Mouse (Mus musculus): Measurements from ENCODE around the gene Pip4k2a. TPM values are rescaled to one million over a fixed set of nuclear protein-coding genes. Genes with fewer than 3 reads are reported as not detected.

The Pip4k2a gene
- polyA plus RNA-seq, 1 experiment = not detected

GRCm38 (mm10) chr2:18917380-18917750, 80.6 kb downstream of the Pip4k2a start:
- Histone ChIP-seq H3K27ac (ENCODE audit: insufficient read depth, low read depth, low read length) (no peak overlapping the region), H3K4me3 (ENCODE audit: insufficient read depth, low read depth, low read length) (no peak overlapping the region), H3K4me1 (ENCODE audit: control insufficient read depth, insufficient read depth, low read length) (peaks cover 5% of the 10 kb centered on the region; the same call in 1 of the 2 replicates)
- 81% methylated on average over 1 of the region's 1 CpGs for WGBS
- TF ChIP-seq POLR2A (IDR thresholded peaks at IDR 0.05; ENCODE audit: insufficient read depth, low read depth, low read length) (no peak), CTCF (IDR thresholded peaks at IDR 0.05; ENCODE audit: insufficient read depth, low read depth, low read length) (no peak)

GRCm38 (mm10) chr2:18916615-18917379, 81.1 kb downstream of the Pip4k2a start:
- peaks cover 5% of the 10 kb centered on the region; the same call in 1 of the 2 replicates for H3K4me1 ChIP-seq (ENCODE audit: control insufficient read depth, insufficient read depth, low read length)
- WGBS = 71% methylated on average over 14 of the region's 14 CpGs

DNA sequence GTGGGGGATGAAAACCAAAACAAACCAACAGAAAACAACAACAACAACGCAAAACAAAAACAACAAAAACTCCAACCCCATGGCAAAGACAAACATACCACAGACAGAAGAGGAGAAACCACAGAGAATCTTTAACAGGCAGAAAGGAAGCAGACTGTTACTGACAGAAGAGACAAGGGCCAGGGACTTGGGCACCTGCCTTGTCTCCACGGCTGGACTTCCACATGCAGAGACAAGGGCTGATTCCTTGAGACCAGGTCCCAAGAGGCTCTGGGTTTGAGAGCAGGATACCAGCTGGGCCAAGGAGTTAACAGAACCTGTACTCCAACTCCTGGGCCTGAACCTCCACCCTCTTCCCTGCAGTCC, 81.9 kb downstream of the Pip4k2a start:
- Histone ChIP-seq H3K27ac (ENCODE audit: insufficient read depth, low read depth, low read length) (no peak overlapping the region), H3K4me3 (ENCODE audit: insufficient read depth, low read depth, low read length) (no peak overlapping the region), H3K4me1 (ENCODE audit: control insufficient read depth, insufficient read depth, low read length) (peaks cover 5% of the 10 kb centered on the region; the same call in 1 of the 2 replicates)
- WGBS = 79% methylated on average over 2 of the region's 2 CpGs
- no peak for TF ChIP-seq POLR2A (IDR thresholded peaks at IDR 0.05; ENCODE audit: insufficient read depth, low read depth, low read length)
- TF ChIP-seq CTCF (IDR thresholded peaks at IDR 0.05; ENCODE audit: insufficient read depth, low read depth, low read length) = no peak

More at GRCm38 (mm10) chr2:18916615-18917379, 81.1 kb downstream of the Pip4k2a start:
- Histone ChIP-seq H3K27ac (ENCODE audit: insufficient read depth, low read depth, low read length) (no peak overlapping the region), H3K4me3 (ENCODE audit: insufficient read depth, low read depth, low read length) (no peak overlapping the region)
- TF ChIP-seq CTCF (IDR thresholded peaks at IDR 0.05; ENCODE audit: insufficient read depth, low read depth, low read length) = no peak
- no peak for TF ChIP-seq POLR2A (IDR thresholded peaks at IDR 0.05; ENCODE audit: insufficient read depth, low read depth, low read length)

DNA sequence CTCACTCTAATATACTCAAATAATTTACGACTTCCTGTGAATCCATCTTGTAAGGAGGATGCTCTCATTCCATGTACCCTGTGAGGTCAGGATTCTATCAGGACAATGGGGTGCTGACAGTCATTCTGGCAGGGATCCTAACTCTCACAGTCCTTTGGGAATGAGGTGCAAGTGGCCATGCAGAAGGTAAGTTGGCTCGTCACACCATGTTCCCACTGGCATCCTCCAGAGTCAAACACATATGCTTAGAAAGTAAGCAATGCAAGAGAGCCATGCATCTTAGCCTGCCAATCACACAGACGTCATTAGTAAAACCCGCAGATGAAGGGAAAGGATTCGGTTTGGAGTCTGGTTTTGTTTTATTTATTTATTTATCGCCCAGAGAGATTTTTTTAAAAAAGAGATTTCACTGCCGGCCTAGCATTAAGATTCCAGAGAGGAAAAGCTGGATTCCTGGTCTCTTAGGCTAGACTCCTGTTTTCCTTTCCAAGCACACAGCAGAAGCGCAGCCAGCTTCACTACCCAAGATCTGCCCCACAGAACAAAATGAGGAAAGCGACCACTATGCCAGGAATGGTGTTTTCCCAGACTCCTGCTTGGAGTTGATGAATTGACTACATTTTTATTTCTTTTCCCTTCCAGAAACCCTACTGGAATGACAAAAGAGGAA, 82.4 kb downstream of the Pip4k2a start:
- H3K27ac ChIP-seq (ENCODE audit: insufficient read depth, low read depth, low read length) = no peak overlapping the region
- WGBS = 76% methylated on average over 9 of the region's 9 CpGs
- peaks cover 5% of the 10 kb centered on the region; the same call in 1 of the 2 replicates for H3K4me1 ChIP-seq (ENCODE audit: control insufficient read depth, insufficient read depth, low read length)
- no peak for TF ChIP-seq CTCF (IDR thresholded peaks at IDR 0.05; ENCODE audit: insufficient read depth, low read depth, low read length)
- TF ChIP-seq POLR2A (IDR thresholded peaks at IDR 0.05; ENCODE audit: insufficient read depth, low read depth, low read length) = no peak
- no peak overlapping the region for H3K4me3 ChIP-seq (ENCODE audit: insufficient read depth, low read depth, low read length)

DNA sequence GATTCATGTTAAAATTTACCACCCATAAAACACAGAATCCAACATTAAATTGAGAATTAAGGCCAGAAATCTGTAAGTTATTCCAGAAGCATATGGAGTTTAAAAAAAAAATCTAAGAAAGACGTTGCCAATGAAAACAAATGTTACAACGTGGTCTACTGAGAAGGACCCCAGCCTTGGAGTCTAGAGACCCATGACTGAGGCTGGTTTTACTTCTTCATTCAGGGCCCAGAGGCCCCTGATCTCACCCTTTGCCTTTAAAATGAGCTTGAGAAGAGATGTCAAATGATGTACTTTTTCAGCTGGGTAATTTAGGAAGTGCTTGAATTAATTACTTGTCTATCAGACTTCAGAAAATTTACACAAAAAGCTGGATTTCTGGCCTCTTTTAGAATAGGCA, 83.2 kb downstream of the Pip4k2a start:
- no peak overlapping the region for H3K27ac ChIP-seq (ENCODE audit: insufficient read depth, low read depth, low read length)
- peaks cover 5% of the 10 kb centered on the region; the same call in 1 of the 2 replicates for H3K4me1 ChIP-seq (ENCODE audit: control insufficient read depth, insufficient read depth, low read length)
- no peak for TF ChIP-seq POLR2A (IDR thresholded peaks at IDR 0.05; ENCODE audit: insufficient read depth, low read depth, low read length)
- TF ChIP-seq CTCF (IDR thresholded peaks at IDR 0.05; ENCODE audit: insufficient read depth, low read depth, low read length) = no peak
- no peak overlapping the region for H3K4me3 ChIP-seq (ENCODE audit: insufficient read depth, low read depth, low read length)
- WGBS = 93% methylated on average over 2 of the region's 2 CpGs

DNA sequence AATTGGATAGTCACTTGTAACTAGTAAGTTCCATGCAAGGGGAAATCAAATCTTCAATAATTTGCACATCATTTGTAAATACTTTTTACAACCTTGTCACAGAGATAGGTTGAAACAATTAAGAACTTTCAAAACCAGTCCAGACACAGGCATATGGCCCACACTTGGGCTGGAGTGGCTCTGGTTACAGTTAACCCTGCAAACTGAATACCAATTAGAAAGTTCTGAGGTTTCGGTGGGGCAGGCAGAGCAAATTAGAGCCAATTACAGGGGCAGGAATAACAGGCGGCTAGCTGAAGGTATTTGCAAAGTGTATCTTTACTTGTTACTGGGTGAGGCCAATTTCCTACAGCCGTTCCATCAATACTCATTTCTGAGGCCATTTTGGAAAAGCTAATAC, 84.3 kb downstream of the Pip4k2a start:
- Histone ChIP-seq H3K4me1 (ENCODE audit: control insufficient read depth, insufficient read depth, low read length) (peaks cover 4% of the 10 kb centered on the region; the same call in 1 of the 2 replicates), H3K4me3 (ENCODE audit: insufficient read depth, low read depth, low read length) (no peak overlapping the region), H3K27ac (ENCODE audit: insufficient read depth, low read depth, low read length) (no peak overlapping the region)
- no peak for TF ChIP-seq POLR2A (IDR thresholded peaks at IDR 0.05; ENCODE audit: insufficient read depth, low read depth, low read length)
- TF ChIP-seq CTCF (IDR thresholded peaks at IDR 0.05; ENCODE audit: insufficient read depth, low read depth, low read length) = no peak
- 86% methylated on average over 3 of the region's 3 CpGs for WGBS

- TF ChIP-seq CTCF (IDR thresholded peaks at IDR 0.05; ENCODE audit: insufficient read depth, low read depth, low read length) = no peak
- Histone ChIP-seq H3K4me1 (ENCODE audit: control insufficient read depth, insufficient read depth, low read length) (no peaks in the 10 kb centered on the region), H3K27ac (ENCODE audit: insufficient read depth, low read depth, low read length) (no peak overlapping the region), H3K4me3 (ENCODE audit: insufficient read depth, low read depth, low read length) (no peak overlapping the region)
- WGBS = 94% methylated on average over 6 of the region's 6 CpGs
These were observed 86.5 kb downstream of the Pip4k2a start for GRCm38 (mm10) chr2:18911251-18911934.

- no peaks in the 10 kb centered on the region for H3K4me1 ChIP-seq (ENCODE audit: control insufficient read depth, insufficient read depth, low read length)
- TF ChIP-seq CTCF (IDR thresholded peaks at IDR 0.05; ENCODE audit: insufficient read depth, low read depth, low read length) (no peak), POLR2A (IDR thresholded peaks at IDR 0.05; ENCODE audit: insufficient read depth, low read depth, low read length) (no peak)
- no peak overlapping the region for H3K4me3 ChIP-seq (ENCODE audit: insufficient read depth, low read depth, low read length)
- no peak overlapping the region for H3K27ac ChIP-seq (ENCODE audit: insufficient read depth, low read depth, low read length)
- 86% methylated on average over 6 of the region's 6 CpGs for WGBS
These were observed 87.7 kb downstream of the Pip4k2a start for GRCm38 (mm10) chr2:18910209-18910608.

DNA sequence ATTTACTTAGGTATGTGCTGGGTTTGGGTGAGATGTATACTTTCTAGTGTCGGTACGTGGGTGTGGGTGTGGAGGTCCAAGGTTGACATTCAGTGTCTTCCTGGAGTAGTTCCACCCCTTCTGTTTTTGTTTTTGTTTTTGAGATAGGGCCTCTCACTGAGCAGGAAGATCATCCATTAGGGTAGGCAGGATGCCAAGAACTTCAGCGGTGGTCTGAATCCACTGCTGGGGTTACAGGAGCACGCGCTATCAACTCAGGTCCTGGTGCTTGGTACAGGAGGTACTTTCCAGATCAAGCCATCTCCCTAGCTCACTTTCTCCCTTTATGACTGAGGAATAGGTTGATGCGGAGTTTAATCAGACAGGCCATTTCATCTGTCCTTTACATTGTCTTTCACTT, 88.2 kb downstream of the Pip4k2a start:
- 74% methylated on average over 6 of the region's 6 CpGs for WGBS
- Histone ChIP-seq H3K27ac (ENCODE audit: insufficient read depth, low read depth, low read length) (no peak overlapping the region), H3K4me1 (ENCODE audit: control insufficient read depth, insufficient read depth, low read length) (no peaks in the 10 kb centered on the region), H3K4me3 (ENCODE audit: insufficient read depth, low read depth, low read length) (no peak overlapping the region)
- TF ChIP-seq POLR2A (IDR thresholded peaks at IDR 0.05; ENCODE audit: insufficient read depth, low read depth, low read length) (no peak), CTCF (IDR thresholded peaks at IDR 0.05; ENCODE audit: insufficient read depth, low read depth, low read length) (no peak)
